Comparison of ENCODE assay signal across 23 mouse cellular contexts in the genomic region with DNA sequence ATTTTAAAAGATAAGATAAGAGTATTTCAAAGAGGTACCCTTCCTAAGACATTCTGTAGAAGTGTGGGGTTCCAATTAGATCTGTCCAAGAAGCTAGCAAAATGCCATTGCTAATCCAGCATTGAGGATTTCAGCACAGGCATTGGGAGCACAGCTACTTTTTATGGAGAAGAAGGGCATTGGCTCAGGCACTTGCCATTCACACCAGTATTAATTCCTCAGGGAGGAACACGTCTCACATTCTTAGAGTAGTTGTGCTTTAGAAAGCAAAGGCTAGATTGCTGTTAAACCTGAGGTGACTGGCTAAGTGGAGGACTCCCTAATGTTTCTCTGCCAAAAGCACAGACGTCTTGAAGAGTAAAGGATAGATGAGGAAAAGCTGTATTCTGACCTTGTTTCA. TPM values are rescaled to one million over a fixed set of nuclear protein-coding genes. Genes with fewer than 3 reads are reported as not detected.
DNase-seq lines count a peak whose midpoint lies in the region; ATAC-seq and TF ChIP-seq lines count a peak whose summit lies in the region.
"Had no signal": no experiment of that assay in that cellular context is flagged by ENCODE, and none has a peak within 500 bp of the region (broad histone marks: within the 10 kb centered on the region; RNA-seq: fewer than 3 reads in every experiment).

No protein-coding gene starts in this region.

- intact Hi-C loops in gastrocnemius, adult 2 months (cut with DNase I), result no loop called here
- intact Hi-C loops in gastrocnemius, postnatal 14 days (cut with DNase I; ENCODE audit: low total_unique reads), result no loop called here

- no peak for TF ChIP-seq POLR2A in kidney, adult 2 months (IDR thresholded peaks at IDR 0.05; ENCODE audit: low read depth, low read length)
- TF ChIP-seq POLR2A in liver, adult 2 months (IDR thresholded peaks at IDR 0.05; ENCODE audit: extremely low read depth, insufficient read depth, low read length), result no peak

- WGBS in kidney, adult 2 months, result 25% methylated on average over 2 of the region's 2 CpGs
- WGBS in kidney, embryonic 15.5 days, result 39% methylated on average over 2 of the region's 2 CpGs
- WGBS in liver, adult 2 months, result 40% methylated on average over 2 of the region's 2 CpGs

- no peak for DNase-seq in gastrocnemius, adult 2 months
- no peak for DNase-seq in gastrocnemius, postnatal 14 days
- peak; percentile 51 for DNase-seq in kidney, adult 2 months
- no peak for DNase-seq in liver, adult 2 months (ENCODE audit: extremely low read depth, low read depth, low spot score)
- DNase-seq in liver, result no peak
- DNase-seq in adipocyte (ENCODE audit: low spot score), result peak; percentile 44
- no peak for DNase-seq in right cerebral cortex, adult 18-20 months
- DNase-seq: cerebellum, adult 11-12 months; cerebellum, postnatal 10 days; gastrocnemius, postnatal 36 days; heart, postnatal 14 days; lung, embryonic 14.5 days; thymus, postnatal 25 days had no signal

- peak overlapping the region; percentile 70; the same call in 1 of the 2 replicates for H3K27ac ChIP-seq in gastrocnemius, adult 2 months
- peak overlapping the region; percentile 74 for H3K27ac ChIP-seq in kidney, adult 2 months (ENCODE audit: insufficient read depth, low read depth, low read length)
- H3K27ac ChIP-seq in kidney, embryonic 15.5 days, result no peak overlapping the region
- H3K27ac ChIP-seq in liver, adult 2 months (replicated peaks; ENCODE audit: insufficient read depth, low read depth, low read length), result peak overlapping the region; percentile 87
- H3K27ac ChIP-seq: embryonic facial prominence, embryonic 10.5 days; forebrain, embryonic 15.5 days; hindbrain, embryonic 14.5 days; left cerebral cortex, adult 2 months; liver, embryonic 12.5 days; macrophage; midbrain, embryonic 15.5 days; neural tube, embryonic 12.5 days had no signal

- peaks cover 18% of the 10 kb centered on the region for H3K79me2 ChIP-seq in liver, adult 2 months (ENCODE audit: control insufficient read depth, insufficient read depth, low read length)

- H3K27me3 ChIP-seq in kidney, adult 2 months (replicated peaks; ENCODE audit: control insufficient read depth, insufficient read depth, low read length), result no peaks in the 10 kb centered on the region
- H3K27me3 ChIP-seq in kidney, embryonic 15.5 days, result no peaks in the 10 kb centered on the region
- H3K27me3 ChIP-seq in liver, adult 2 months (ENCODE audit: control insufficient read depth, insufficient read depth, low read length), result no peaks in the 10 kb centered on the region
- H3K27me3 ChIP-seq: forebrain, embryonic 15.5 days; liver, embryonic 12.5 days; midbrain, embryonic 15.5 days; neural tube, embryonic 12.5 days had no signal

- no peak overlapping the region for H3K4me2 ChIP-seq in kidney, embryonic 15.5 days
- H3K4me2 ChIP-seq: forebrain, embryonic 15.5 days; hindbrain, embryonic 14.5 days; liver, embryonic 12.5 days; lung, embryonic 14.5 days; midbrain, embryonic 15.5 days; neural tube, embryonic 12.5 days had no signal

- H3K36me3 ChIP-seq in kidney, adult 2 months (ENCODE audit: control insufficient read depth, insufficient read depth, low read length), result no peaks in the 10 kb centered on the region
- H3K36me3 ChIP-seq in kidney, embryonic 15.5 days, result peaks cover 21% of the 10 kb centered on the region
- H3K36me3 ChIP-seq in liver, adult 2 months (ENCODE audit: control insufficient read depth, insufficient read depth, low read length), result peaks cover 3% of the 10 kb centered on the region; the same call in 1 of the 2 replicates

- peaks cover 46% of the 10 kb centered on the region for H3K4me1 ChIP-seq in kidney, adult 2 months (ENCODE audit: control insufficient read depth, insufficient read depth, low read length)
- H3K4me1 ChIP-seq in kidney, embryonic 15.5 days, result peaks cover 24% of the 10 kb centered on the region
- peaks cover 23% of the 10 kb centered on the region for H3K4me1 ChIP-seq in liver, adult 2 months (ENCODE audit: control insufficient read depth, insufficient read depth, low read length)
- H3K4me1 ChIP-seq: midbrain, embryonic 15.5 days had no signal

- no peak overlapping the region for H3K9ac ChIP-seq in kidney, embryonic 15.5 days
- no peak overlapping the region for H3K9ac ChIP-seq in liver, adult 2 months (ENCODE audit: low read depth, low read length)
- H3K9ac ChIP-seq: forebrain, embryonic 15.5 days; hindbrain, embryonic 14.5 days; liver, embryonic 12.5 days; lung, embryonic 14.5 days; midbrain, embryonic 15.5 days; neural tube, embryonic 12.5 days had no signal

- ATAC-seq in kidney, embryonic 15.5 days (replicated peaks; ENCODE audit: low FRiP score), result no peak
- ATAC-seq: CD4-positive, CD25-positive, alpha-beta regulatory T cell, adult 4 months; forebrain, embryonic 15.5 days; liver, embryonic 12.5 days; midbrain, embryonic 15.5 days had no signal

- TF ChIP-seq CTCF in gastrocnemius, adult 2 months (IDR thresholded peaks at IDR 0.05), result no peak
- TF ChIP-seq CTCF in kidney, adult 2 months (conservative IDR thresholded peaks at IDR 0.05; ENCODE audit: insufficient read depth, insufficient read length, low read depth, low read length), result no peak
- TF ChIP-seq CTCF in liver, adult 2 months (IDR thresholded peaks at IDR 0.05; ENCODE audit: low read depth, low read length), result no peak

- no peaks in the 10 kb centered on the region for H3K9me3 ChIP-seq in kidney, embryonic 15.5 days (replicated peaks)
- H3K9me3 ChIP-seq: embryonic facial prominence, embryonic 10.5 days; forebrain, embryonic 15.5 days; liver, embryonic 12.5 days; midbrain, embryonic 15.5 days; neural tube, embryonic 12.5 days had no signal

- H3K4me3 ChIP-seq in gastrocnemius, adult 2 months, result no peak overlapping the region
- H3K4me3 ChIP-seq in kidney, adult 2 months (ENCODE audit: insufficient read depth, low read depth, low read length), result no peak overlapping the region
- H3K4me3 ChIP-seq in kidney, embryonic 15.5 days (replicated peaks), result no peak overlapping the region
- H3K4me3 ChIP-seq in liver, adult 2 months (ENCODE audit: insufficient read depth, low read depth, low read length), result no peak overlapping the region
- H3K4me3 ChIP-seq: embryonic facial prominence, embryonic 10.5 days; forebrain, embryonic 15.5 days; left cerebral cortex, adult 2 months; liver, embryonic 12.5 days; midbrain, embryonic 15.5 days; neural tube, embryonic 12.5 days had no signal

RNA-seq across cellular contexts. Expression of a gene that starts 17.5 kb away (rescaled TPM):
- total RNA-seq in gastrocnemius, adult 2 months (2021), result 1 to 10 TPM; 9.0 to 9.5 TPM
- total RNA-seq in gastrocnemius, postnatal 14 days (2021), result 10 to 100 TPM; 10.7 TPM
- 25.0 and 29.7 TPM in 2 replicates for polyA plus RNA-seq in kidney, adult 2 months (2012; rRNA removed)
- polyA plus RNA-seq in kidney, embryonic 15.5 days (2015; fragmentation: Nextera tagmentation; extraction: Ambion mirVana), result 27.2 and 27.8 TPM in 2 replicates
- total RNA-seq in liver, adult 2 months (2014; rRNA removed), result 5.0 and 6.0 TPM in 2 replicates
- polyA plus RNA-seq in liver, adult 2 months (2012; rRNA removed), result 5.7 and 7.2 TPM in 2 replicates

Comparison
In these comparisons a context has a peak if more than half of its experiments do, and no peak if none do; other contexts are left out.
1. DNase-seq: peak in kidney, adult 2 months (single experiment) and adipocyte (single experiment); none in gastrocnemius, adult 2 months (single experiment), gastrocnemius, postnatal 14 days (single experiment), liver, adult 2 months (single experiment), liver (single experiment) and right cerebral cortex, adult 18-20 months (single experiment).